Mouse (Mus musculus) stomach, embryonic 15.5 days (tissue): ENCODE data around the gene Lrrtm3. TPM values are rescaled to one million over a fixed set of nuclear protein-coding genes. Genes with fewer than 3 reads are reported as not detected.
A peak's percentile ranks its signal among the peaks of the same experiment; 100 is the strongest.

Source experiments
- ATAC-seq: fragments of 200-750 bp; cut with Nextera tagmentation; 2 replicates; pipeline ENCODE4 v1.8.0; 2017; ENCODE audit warnings: low read depth, moderate number of reproducible peaks, moderate TSS enrichment; ENCODE audit not compliant: insufficient read depth, low FRiP score
- H3K27ac ChIP-seq: fragments of 300-500 bp; sonication (generic); 2 replicates; pipeline ENCODE4 v1.5.1; 2015; ENCODE audit warnings: mild to moderate bottlenecking, inconsistent platforms
- H3K27me3 ChIP-seq: fragments of 300-500 bp; sonication (generic); replicated peaks from 2 replicates; pipeline ENCODE4 v1.6.1; 2015; ENCODE audit warnings: inconsistent platforms
- H3K36me3 ChIP-seq: fragments of 300-500 bp; sonication (generic); 2 replicates; pipeline ENCODE4 v1.6.1; 2015; ENCODE audit warnings: inconsistent platforms
- H3K4me1 ChIP-seq: fragments of 300-500 bp; sonication (generic); 2 replicates; pipeline ENCODE4 v1.6.1; 2015; ENCODE audit warnings: inconsistent platforms
- H3K4me2 ChIP-seq: fragments of 300-500 bp; sonication (generic); 2 replicates; pipeline ENCODE4 v1.6.1; 2015; ENCODE audit warnings: mild to moderate bottlenecking, inconsistent platforms
- H3K4me3 ChIP-seq: fragments of 300-500 bp; sonication (generic); replicated peaks from 2 replicates; pipeline ENCODE4 v1.5.1; 2015; ENCODE audit warnings: inconsistent platforms
- H3K9ac ChIP-seq: fragments of 300-500 bp; sonication (generic); 2 replicates; pipeline ENCODE4 v1.6.1; 2015; ENCODE audit warnings: inconsistent platforms
- H3K9me3 ChIP-seq: fragments of 300-500 bp; sonication (generic); 2 replicates; pipeline ENCODE4 v1.6.1; 2016; ENCODE audit warnings: inconsistent platforms
- WGBS: fragments of 180-500 bp; shearing (Covaris S2); methylation state at CpG from one replicate; pipeline ENCODE4 v1.1.7; 2015; 5-methylcytosine and 5-hydroxymethylcytosine counted together
- polyA plus RNA-seq: library from polyadenylated mRNA; unstranded; fragments of >200 nt; fragmentation: Nextera tagmentation; extraction: Ambion mirVana; gene quantifications from 2 replicates; pipeline ENCODE4 v1.2.1, GENCODE M21; 2015

Lrrtm3 gene
- polyA plus RNA-seq, 1 experiment from 2014 or later = 4.6 TPM

- no peak for ATAC-seq
- no peaks in the 10 kb centered on the region for H3K4me1 ChIP-seq
- H3K9me3 ChIP-seq = no peaks in the 10 kb centered on the region
- WGBS = 91% methylated on average over 2 of the region's 2 CpGs
- no peak overlapping the region for H3K4me2 ChIP-seq
- no peak overlapping the region for H3K4me3 ChIP-seq
- H3K27ac ChIP-seq = no peak overlapping the region
- H3K36me3 ChIP-seq = no peaks in the 10 kb centered on the region
- H3K27me3 ChIP-seq = no peaks in the 10 kb centered on the region
- H3K9ac ChIP-seq = no peak overlapping the region
Measured at GRCm38 (mm10) chr10:63972300-63972699, 117.8 kb downstream of the Lrrtm3 start.

DNA sequence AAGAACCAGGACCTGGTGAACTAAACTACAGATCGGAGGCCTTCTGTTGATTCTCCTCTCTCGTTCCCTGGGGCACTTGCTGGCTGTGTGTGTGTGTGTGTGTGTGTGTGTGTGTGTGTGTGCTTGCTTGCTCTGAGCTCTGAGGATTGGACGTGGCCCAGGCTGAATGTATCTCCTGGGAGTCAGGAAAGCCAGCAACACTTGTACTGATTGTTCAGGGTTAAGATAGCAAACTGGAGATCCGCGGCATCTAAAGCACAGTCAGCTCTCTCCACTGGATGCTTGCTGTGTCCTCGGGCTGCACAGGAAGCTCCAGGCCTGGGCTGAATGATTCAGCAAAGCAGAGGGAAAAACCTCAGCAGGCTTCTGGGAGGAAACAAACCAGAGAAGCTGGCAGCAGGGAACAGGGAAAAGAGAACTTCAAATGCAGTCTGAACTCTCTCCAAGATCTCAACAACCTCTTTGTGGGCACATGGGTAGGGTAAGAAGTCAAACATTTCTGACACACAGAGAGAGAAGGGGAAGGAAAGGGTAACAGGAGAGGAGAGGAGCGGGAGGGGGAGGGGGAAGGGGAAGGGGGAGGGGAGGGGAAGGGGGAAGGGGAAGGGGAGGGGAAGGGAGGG is 135.7 kb downstream of the Lrrtm3 start:
- no peaks in the 10 kb centered on the region for H3K4me1 ChIP-seq
- WGBS = 22% methylated on average over 6 of the region's 7 CpGs
- no peak for ATAC-seq
- H3K27me3 ChIP-seq = no peaks in the 10 kb centered on the region
- no peaks in the 10 kb centered on the region for H3K9me3 ChIP-seq
- H3K4me2 ChIP-seq = no peak overlapping the region
- no peak overlapping the region for H3K27ac ChIP-seq
- H3K9ac ChIP-seq = no peak overlapping the region
- H3K4me3 ChIP-seq = no peak overlapping the region
- H3K36me3 ChIP-seq = no peaks in the 10 kb centered on the region

GRCm38 (mm10) chr10:63951481-63951880 is 138.6 kb downstream of the Lrrtm3 start:
- no peaks in the 10 kb centered on the region for H3K27me3 ChIP-seq
- H3K36me3 ChIP-seq = no peaks in the 10 kb centered on the region
- no peak overlapping the region for H3K9ac ChIP-seq
- ATAC-seq = no peak
- H3K4me2 ChIP-seq = no peak overlapping the region
- WGBS = 83% methylated on average over 1 of the region's 1 CpGs
- no peaks in the 10 kb centered on the region for H3K4me1 ChIP-seq
- H3K27ac ChIP-seq = no peak overlapping the region
- no peaks in the 10 kb centered on the region for H3K9me3 ChIP-seq
- H3K4me3 ChIP-seq = no peak overlapping the region

- Histone ChIP-seq H3K4me2 (no peak overlapping the region), H3K27me3 (no peaks in the 10 kb centered on the region), H3K27ac (no peak overlapping the region), H3K9me3 (no peaks in the 10 kb centered on the region), H3K4me1 (no peaks in the 10 kb centered on the region), H3K4me3 (no peak overlapping the region), H3K36me3 (no peaks in the 10 kb centered on the region), H3K9ac (no peak overlapping the region)
- ATAC-seq = no peak
- WGBS = 38% methylated on average over 8 of the region's 8 CpGs
Measured at GRCm38 (mm10) chr10:63950867-63951266, 139.2 kb downstream of the Lrrtm3 start.

DNA sequence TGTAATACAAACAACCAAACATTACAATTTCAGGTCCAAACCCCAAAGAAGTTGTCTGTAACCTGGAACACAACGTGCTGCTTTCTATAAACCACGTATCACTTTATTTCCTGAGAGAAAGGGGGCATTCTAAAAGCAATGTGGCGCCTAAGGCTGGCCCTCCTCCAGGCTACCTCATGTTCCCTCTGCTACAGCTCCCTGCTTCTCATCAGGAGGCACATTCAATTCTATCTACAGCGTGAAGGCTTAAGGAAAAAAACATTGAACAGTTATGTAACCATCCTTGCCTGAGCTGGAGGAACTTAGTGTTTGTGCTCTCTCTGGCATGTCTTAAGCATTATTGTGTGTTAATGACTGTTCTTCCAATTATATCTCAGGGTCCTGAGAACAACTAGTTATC is 142.8 kb downstream of the Lrrtm3 start:
- H3K4me3 ChIP-seq = no peak overlapping the region
- no peaks in the 10 kb centered on the region for H3K9me3 ChIP-seq
- no peaks in the 10 kb centered on the region for H3K4me1 ChIP-seq
- H3K27me3 ChIP-seq = no peaks in the 10 kb centered on the region
- no peak overlapping the region for H3K9ac ChIP-seq
- no peak for ATAC-seq
- H3K4me2 ChIP-seq = no peak overlapping the region
- no peak overlapping the region for H3K27ac ChIP-seq
- H3K36me3 ChIP-seq = no peaks in the 10 kb centered on the region
- WGBS = 80% methylated on average over 4 of the region's 4 CpGs

- no peak overlapping the region for H3K9ac ChIP-seq
- ATAC-seq = no peak
- no peaks in the 10 kb centered on the region for H3K9me3 ChIP-seq
- H3K27me3 ChIP-seq = no peaks in the 10 kb centered on the region
- no peak overlapping the region for H3K4me2 ChIP-seq
- H3K36me3 ChIP-seq = no peaks in the 10 kb centered on the region
- H3K4me1 ChIP-seq = no peaks in the 10 kb centered on the region
- WGBS = 55% methylated on average over 3 of the region's 3 CpGs
- H3K27ac ChIP-seq = no peak overlapping the region
- H3K4me3 ChIP-seq = no peak overlapping the region
Measured at GRCm38 (mm10) chr10:63945534-63945933, 144.5 kb downstream of the Lrrtm3 start.

GRCm38 (mm10) chr10:63933946-63934345 is 156.1 kb downstream of the Lrrtm3 start:
- ATAC-seq = no peak
- Histone ChIP-seq H3K9me3 (no peaks in the 10 kb centered on the region), H3K9ac (no peak overlapping the region), H3K36me3 (no peaks in the 10 kb centered on the region), H3K27me3 (no peaks in the 10 kb centered on the region), H3K27ac (no peak overlapping the region), H3K4me3 (no peak overlapping the region), H3K4me1 (no peaks in the 10 kb centered on the region), H3K4me2 (no peak overlapping the region)
- WGBS = 59% methylated on average over 5 of the region's 5 CpGs

- Histone ChIP-seq H3K27ac (no peak within 1 kb of the TSS), H3K27me3 (no peaks in the 10 kb centered on the region), H3K9me3 (no peaks in the 10 kb centered on the region), H3K4me1 (no peaks in the 10 kb centered on the region), H3K4me2 (no peak within 1 kb of the TSS), H3K4me3 (no peak within 1 kb of the TSS), H3K36me3 (no peaks in the 10 kb centered on the region), H3K9ac (no peak within 1 kb of the TSS)
- ATAC-seq = no peak
Measured at GRCm38 (mm10) chr10:63927334-63927733, 162.7 kb downstream of the Lrrtm3 start, which contains the start of gene Gm10118. Gene Gm10118, minus strand, starts transcription at chr10:63927434.

DNA sequence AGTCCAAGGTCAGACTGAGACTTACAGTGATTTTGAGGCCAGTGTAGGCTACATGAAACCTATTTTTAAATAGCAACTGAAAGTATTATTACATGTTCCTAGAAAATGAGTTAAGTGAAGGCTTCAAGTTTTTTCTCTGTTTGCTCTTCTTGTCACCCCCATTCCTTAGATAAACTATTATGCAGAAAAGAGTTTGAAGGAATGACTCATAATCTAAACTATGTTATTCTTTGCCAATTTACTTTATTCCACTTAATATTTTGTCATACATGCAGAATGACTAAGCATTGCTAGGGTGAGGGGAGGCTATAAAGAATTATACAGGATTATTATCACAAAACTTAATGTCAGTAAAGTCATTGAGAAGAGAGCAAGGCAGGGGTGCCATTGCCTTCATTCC is 181.2 kb downstream of the Lrrtm3 start:
- no peaks in the 10 kb centered on the region for H3K9me3 ChIP-seq
- H3K4me1 ChIP-seq = no peaks in the 10 kb centered on the region
- no peak overlapping the region for H3K4me2 ChIP-seq
- H3K27me3 ChIP-seq = no peaks in the 10 kb centered on the region
- H3K27ac ChIP-seq = no peak overlapping the region
- no peak for ATAC-seq
- H3K4me3 ChIP-seq = no peak overlapping the region
- no peak overlapping the region for H3K9ac ChIP-seq
- no peaks in the 10 kb centered on the region for H3K36me3 ChIP-seq

- H3K27ac ChIP-seq = no peak overlapping the region
- H3K9me3 ChIP-seq = no peaks in the 10 kb centered on the region
- no peaks in the 10 kb centered on the region for H3K36me3 ChIP-seq
- H3K27me3 ChIP-seq = no peaks in the 10 kb centered on the region
- no peaks in the 10 kb centered on the region for H3K4me1 ChIP-seq
- no peak overlapping the region for H3K9ac ChIP-seq
- no peak overlapping the region for H3K4me3 ChIP-seq
- ATAC-seq = no peak
- H3K4me2 ChIP-seq = no peak overlapping the region
Measured at GRCm38 (mm10) chr10:63899891-63900290, 190.2 kb downstream of the Lrrtm3 start.

- no peak overlapping the region for H3K27ac ChIP-seq
- no peak overlapping the region for H3K4me3 ChIP-seq
- no peaks in the 10 kb centered on the region for H3K4me1 ChIP-seq
- no peak for ATAC-seq
- no peak overlapping the region for H3K9ac ChIP-seq
- WGBS = 87% methylated on average over 5 of the region's 5 CpGs
- no peaks in the 10 kb centered on the region for H3K27me3 ChIP-seq
- no peak overlapping the region for H3K4me2 ChIP-seq
- no peaks in the 10 kb centered on the region for H3K9me3 ChIP-seq
- H3K36me3 ChIP-seq = no peaks in the 10 kb centered on the region
Measured at GRCm38 (mm10) chr10:63894612-63895011, 195.5 kb downstream of the Lrrtm3 start.

- Histone ChIP-seq H3K9ac (no peak overlapping the region), H3K4me1 (no peaks in the 10 kb centered on the region), H3K4me3 (no peak overlapping the region), H3K36me3 (no peaks in the 10 kb centered on the region), H3K27me3 (no peaks in the 10 kb centered on the region), H3K27ac (no peak overlapping the region), H3K4me2 (peak overlapping the region; percentile 16), H3K9me3 (no peaks in the 10 kb centered on the region)
- no peak for ATAC-seq
- 63% methylated on average over 23 of the region's 23 CpGs for WGBS
Measured at GRCm38 (mm10) chr10:63886449-63887088, 203.5 kb downstream of the Lrrtm3 start.

DNA sequence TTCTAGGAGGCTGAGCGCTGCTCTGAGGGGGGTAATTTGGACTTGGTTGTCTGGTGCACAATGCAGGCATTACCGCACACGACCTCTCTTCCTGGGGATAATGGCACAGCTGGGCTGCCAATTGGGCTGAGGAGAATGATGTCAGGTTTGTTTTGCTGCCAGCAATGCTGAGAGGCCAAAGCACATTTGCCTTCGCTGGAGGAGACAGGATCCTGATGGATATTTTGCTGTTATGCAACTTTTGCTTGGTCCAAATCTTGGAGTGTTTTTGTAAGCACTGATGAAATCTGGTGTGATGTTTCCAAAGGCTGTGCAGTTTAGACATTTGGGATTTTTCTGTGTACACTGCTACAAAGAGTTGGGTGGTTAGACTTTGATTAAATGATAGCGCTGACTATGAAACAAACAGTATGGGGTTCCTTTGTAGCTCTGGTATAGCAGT is 209.6 kb downstream of the Lrrtm3 start:
- H3K27me3 ChIP-seq = no peaks in the 10 kb centered on the region
- H3K4me2 ChIP-seq = no peak overlapping the region
- H3K9ac ChIP-seq = no peak overlapping the region
- no peak overlapping the region for H3K27ac ChIP-seq
- H3K4me3 ChIP-seq = no peak overlapping the region
- H3K4me1 ChIP-seq = no peaks in the 10 kb centered on the region
- WGBS = 68% methylated on average over 5 of the region's 5 CpGs
- no peak for ATAC-seq
- H3K36me3 ChIP-seq = no peaks in the 10 kb centered on the region
- no peaks in the 10 kb centered on the region for H3K9me3 ChIP-seq
